Mouse (Mus musculus): ENCODE data around the gene Lzic.
A peak's percentile ranks its signal among the peaks of the same experiment; 100 is the strongest.

The Lzic gene

GRCm38 (mm10) chr4:149526330-149526729 is 41.3 kb downstream of the Lzic start:
- DNase-seq (ENCODE audit: low spot score in 2 of 2) = no peak

- no peak for DNase-seq (ENCODE audit: low spot score in 2 of 2)
Measured at GRCm38 (mm10) chr4:149527621-149528354, 42.8 kb downstream of the Lzic start.

- DNase-seq (ENCODE audit: low spot score in 2 of 2) = no peak
Measured at GRCm38 (mm10) chr4:149529691-149530090, 44.7 kb downstream of the Lzic start.

GRCm38 (mm10) chr4:149539441-149539840 is 54.4 kb downstream of the Lzic start:
- DNase-seq (ENCODE audit: low spot score in 2 of 2) = no peak

GRCm38 (mm10) chr4:149541935-149542334 is 56.9 kb downstream of the Lzic start:
- no peak for DNase-seq (ENCODE audit: low spot score in 2 of 2)

GRCm38 (mm10) chr4:149542431-149542830 is 57.4 kb downstream of the Lzic start:
- no peak for DNase-seq (ENCODE audit: low spot score in 2 of 2)

GRCm38 (mm10) chr4:149542927-149543553 is 58.0 kb downstream of the Lzic start:
- DNase-seq (ENCODE audit: low spot score in 2 of 2) = peak; percentile 57 to 65

- DNase-seq (ENCODE audit: low spot score in 2 of 2) = no peak
Measured at GRCm38 (mm10) chr4:149544892-149545291, 59.9 kb downstream of the Lzic start.
